Mouse (Mus musculus) erythroblast, adult 5-6 weeks (primary cell): ENCODE results near the gene A930033H14Rik. TPM values are rescaled to one million over a fixed set of nuclear protein-coding genes. Genes with fewer than 3 reads are reported as not detected.

Source experiments
- ATAC-seq: replicated peaks from 2 replicates; pipeline ENCODE4 v1.8.0; 2016; ENCODE audit warnings: moderate number of reproducible peaks, mild to moderate bottlenecking, moderate TSS enrichment, inconsistent platforms; ENCODE audit not compliant: poor library complexity, low FRiP score, severe bottlenecking
- total RNA-seq, 2 experiments: library from RNA; stranded (forward) in 1 of 2; stranded (reverse) in 1 of 2; fragments of 150-400 nt in 1 of 2; fragments of 200-764, 138-1000 nt in 1 of 2; gene quantifications; 2 replicates each; pipeline versions ENCODE4 v1.2.3 to v1.2.4; 2015 to 2017; ENCODE audit warnings: low replicate concordance in 2 of 2

The A930033H14Rik gene
- total RNA-seq, 2 experiments from 2014 or later, result 0.26 TPM; not detected in 1

- no peak for ATAC-seq
Observed at GRCm38 (mm10) chr10:69238311-69238710, 25.4 kb upstream of the A930033H14Rik start.

DNA sequence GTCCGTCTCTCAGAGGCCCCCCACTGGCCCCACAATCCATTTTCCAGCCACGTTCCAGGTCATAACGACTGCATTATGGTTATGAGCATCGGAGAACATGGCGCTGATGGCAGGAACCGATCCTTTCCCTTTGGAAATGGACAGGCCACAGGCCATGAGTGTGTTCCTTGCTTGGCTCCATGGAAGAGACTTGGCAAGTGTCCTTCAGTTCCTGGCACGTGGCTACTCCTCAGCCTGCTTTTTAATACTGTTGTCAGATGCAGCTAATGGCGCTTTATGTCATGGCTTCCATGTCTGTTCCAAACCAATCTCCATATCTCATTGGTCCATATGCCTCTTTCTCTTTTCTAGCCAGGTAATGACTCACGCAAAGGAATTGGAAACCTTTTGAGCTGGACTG lies 24.9 kb upstream of the A930033H14Rik start:
- ATAC-seq, result no peak

- no peak for ATAC-seq
Observed at GRCm38 (mm10) chr10:69237185-69237584, 24.3 kb upstream of the A930033H14Rik start.

- no peak for ATAC-seq
Observed at GRCm38 (mm10) chr10:69225951-69226350, 13.1 kb upstream of the A930033H14Rik start.

DNA sequence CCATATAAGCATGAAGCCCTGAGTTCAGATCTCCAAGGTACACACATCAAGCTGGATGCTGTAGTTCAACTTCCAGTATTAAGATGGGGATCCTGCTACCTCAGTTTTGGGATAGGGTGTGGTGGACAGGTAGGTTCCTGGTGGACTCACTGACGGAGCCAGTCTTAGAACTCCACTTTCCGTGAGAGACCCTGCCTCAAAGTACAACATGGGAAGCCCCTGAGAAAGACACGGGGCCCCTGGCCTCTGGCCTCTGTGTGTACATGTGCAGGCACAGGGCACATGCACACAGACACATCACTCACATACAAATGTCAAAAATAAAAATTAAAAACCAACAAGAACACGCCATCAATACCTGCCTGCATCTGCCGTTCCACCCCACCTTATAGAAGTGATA lies 12.6 kb upstream of the A930033H14Rik start:
- no peak for ATAC-seq

DNA sequence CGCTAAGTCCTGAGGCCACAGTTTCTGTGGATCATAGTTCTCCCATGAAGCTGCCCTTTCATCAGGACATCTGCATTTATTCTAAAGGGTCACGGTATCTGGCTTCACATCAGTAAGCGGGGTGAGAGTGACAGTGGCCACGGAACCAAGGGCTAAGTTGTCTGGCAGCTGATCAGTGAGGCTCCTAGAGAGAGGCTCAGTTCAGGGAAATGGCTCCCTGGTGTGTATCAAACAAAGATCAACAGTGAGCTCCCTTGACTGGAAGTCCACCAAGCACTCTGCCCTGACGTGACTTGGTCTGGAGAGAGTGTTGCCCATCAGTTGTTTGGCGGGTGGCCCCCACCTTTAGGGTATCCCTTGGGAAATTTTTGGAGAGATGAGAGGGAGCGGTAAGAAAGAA lies 11.4 kb upstream of the A930033H14Rik start:
- no peak for ATAC-seq

DNA sequence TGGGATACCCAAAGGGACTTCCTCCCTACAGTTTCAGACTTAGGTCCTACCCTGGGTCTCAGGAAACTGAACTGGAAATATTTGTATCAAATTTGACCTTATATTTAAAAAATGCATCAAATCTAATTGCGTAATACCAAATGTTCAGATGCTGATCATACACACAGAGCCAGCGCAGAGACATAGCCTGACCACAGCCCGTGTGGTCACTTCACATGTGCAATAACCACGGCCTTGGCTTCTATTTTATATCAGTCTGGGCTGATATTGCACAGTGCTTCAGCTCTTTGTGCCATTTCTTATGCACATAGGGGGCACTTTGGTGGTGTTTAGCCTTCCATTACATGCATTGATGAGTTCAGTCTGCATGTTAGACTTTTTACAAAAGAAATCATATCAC lies 10.3 kb upstream of the A930033H14Rik start:
- ATAC-seq, result no peak

GRCm38 (mm10) chr10:69221955-69222354 lies 9.1 kb upstream of the A930033H14Rik start:
- ATAC-seq, result no peak

GRCm38 (mm10) chr10:69221148-69221547 lies 8.2 kb upstream of the A930033H14Rik start:
- no peak for ATAC-seq

- no peak for ATAC-seq
Observed at GRCm38 (mm10) chr10:69220296-69220695, 7.4 kb upstream of the A930033H14Rik start.

DNA sequence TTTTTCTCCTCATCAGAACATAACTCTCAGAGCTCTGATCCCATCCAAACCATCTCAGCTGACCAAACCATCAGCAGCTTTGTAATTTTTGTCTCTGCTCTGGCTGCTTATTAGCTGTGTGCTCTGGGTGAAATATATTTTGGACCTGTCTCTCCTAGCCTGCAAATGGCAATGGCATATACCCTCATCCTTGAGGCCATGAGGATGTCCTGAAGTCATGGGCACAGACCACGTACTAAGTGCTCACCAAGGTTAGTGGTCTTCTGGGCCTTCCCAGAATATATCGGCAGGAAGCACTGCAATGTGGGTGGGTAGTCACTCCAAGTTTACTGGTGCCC lies 6.4 kb upstream of the A930033H14Rik start:
- no peak for ATAC-seq

GRCm38 (mm10) chr10:69218458-69219288 lies 5.8 kb upstream of the A930033H14Rik start:
- ATAC-seq, result no peak

DNA sequence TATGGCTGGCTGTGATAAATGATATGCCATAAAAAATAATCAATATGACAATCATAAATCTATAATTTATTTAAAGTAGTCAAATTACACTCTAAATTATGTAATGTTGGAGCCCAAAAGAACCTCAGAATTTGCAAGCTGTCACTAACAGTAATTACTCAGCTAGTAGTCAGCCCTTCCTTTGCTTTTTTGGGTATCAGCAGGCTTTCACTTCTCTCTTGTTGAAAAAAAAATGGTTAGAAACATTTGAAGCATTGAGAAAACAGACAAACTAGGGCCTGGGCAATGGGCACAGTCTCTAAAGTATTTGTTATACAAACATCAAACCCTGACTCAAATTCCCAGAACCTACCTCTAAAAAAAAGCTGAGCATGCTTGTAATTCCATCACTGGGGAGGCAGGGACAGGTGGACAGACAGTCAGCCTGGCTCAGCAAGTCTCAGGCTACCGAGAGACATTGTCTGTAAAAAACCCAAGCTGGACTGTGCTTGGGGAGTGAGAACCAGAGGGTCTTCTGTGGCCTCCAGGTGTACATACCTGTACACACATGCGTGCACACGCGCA lies 4.3 kb upstream of the A930033H14Rik start:
- no peak for ATAC-seq

DNA sequence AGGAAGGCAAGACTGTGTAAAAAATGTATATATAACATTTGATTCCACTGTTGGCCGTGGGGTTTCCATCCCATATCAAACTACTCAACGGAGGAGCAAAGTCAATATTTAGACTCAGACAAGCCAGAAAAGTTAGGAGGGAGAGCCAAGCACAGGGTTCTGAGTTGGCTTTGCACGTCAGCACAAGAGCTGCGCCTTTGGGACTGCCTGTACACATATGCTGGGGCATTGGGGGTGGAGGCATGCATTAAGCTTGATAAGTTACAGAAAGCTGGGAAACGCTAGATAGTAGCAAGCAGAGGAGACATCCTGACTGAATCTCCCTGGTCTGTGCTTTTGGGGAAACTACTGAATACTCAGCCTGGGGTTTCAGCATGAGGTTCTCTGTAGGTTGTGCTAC lies 1.1 kb upstream of the A930033H14Rik start:
- no peak for ATAC-seq

DNA sequence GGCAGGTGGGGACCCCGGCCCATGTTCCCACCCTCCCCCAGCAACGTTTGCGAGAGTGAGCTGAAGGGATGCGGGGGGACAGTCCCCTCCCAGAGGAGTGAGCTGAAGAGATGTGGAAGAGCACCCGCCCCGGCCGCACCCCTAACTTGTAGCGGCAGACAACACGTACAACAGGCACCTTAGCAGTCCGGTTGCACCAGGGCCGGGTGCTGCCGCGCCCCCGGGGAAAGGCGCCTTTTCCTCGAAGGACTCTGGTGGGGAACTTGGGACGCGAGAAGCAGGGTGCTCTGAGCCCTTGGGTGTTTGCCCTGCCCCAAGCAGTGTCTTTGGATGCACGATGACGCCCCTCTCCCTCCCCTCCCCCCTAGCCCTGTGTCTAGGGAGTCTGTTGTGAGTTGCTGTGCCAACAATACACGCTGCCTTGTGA lies 566 bp upstream of the A930033H14Rik start:
- no peak for ATAC-seq

DNA sequence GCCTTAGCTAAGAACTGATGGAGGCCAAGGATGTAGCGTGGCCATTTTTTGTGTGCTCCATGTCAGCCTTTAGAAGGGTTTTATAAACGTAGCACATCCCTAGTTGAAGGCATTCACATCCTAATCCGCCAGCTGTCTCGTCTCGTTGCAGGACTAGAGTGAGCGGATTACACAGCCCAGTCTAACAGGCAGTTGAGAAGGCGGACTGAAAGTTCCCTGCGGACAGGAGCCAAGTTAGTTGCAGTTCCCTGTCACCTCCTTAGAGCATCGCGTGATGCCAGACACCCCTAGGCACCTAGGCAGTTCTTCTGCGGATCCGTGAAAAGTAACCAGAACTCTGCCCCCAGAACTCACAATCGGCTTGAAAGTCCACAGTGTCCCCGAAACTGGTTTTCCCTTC lies 922 bp downstream of the A930033H14Rik start:
- no peak for ATAC-seq

DNA sequence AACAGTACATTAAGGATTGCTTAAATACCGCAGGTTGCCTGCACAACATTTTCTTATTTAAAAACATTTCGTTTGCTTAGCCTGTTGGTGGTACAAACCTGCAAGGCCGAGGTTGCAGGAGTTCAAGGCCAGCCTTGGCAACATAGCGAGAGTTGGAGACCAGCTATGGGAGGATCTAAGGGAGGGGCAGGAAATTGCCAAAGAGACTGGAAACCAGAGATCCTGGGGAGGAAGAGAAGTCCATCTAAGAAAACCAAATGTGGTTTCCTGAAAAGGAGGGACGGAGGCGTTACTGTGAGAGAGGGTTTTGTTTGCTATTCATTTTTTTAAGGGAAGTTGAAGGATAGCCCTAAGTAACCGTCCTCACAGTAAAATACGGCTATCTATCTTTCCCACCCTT lies 1.3 kb downstream of the A930033H14Rik start:
- ATAC-seq, result no peak

- no peak for ATAC-seq
Observed at GRCm38 (mm10) chr10:69210659-69211058, 2.2 kb downstream of the A930033H14Rik start.

DNA sequence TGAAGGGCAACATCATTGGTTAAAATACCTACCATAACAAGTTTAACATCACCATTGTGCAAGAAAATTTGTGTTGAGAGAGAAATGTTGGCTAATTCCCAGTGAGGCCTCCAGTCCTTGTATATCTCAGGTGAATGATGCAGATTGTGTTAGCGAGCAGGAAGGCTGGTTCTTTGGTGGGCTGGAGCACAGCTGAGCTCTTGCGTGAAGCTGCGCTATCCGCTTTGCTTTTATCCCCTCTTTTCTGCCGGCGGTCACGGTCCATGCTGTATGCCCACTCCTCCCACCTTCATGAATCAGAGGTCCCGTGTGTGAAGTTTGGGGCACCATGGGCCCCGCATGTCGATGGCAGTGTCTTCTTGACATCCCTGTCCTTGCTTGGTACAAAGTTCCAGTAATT lies 2.9 kb downstream of the A930033H14Rik start:
- ATAC-seq, result no peak

GRCm38 (mm10) chr10:69208705-69209104 lies 4.2 kb downstream of the A930033H14Rik start:
- ATAC-seq, result no peak

- no peak for ATAC-seq
Observed at GRCm38 (mm10) chr10:69207981-69208630, 4.8 kb downstream of the A930033H14Rik start.
